Mouse (Mus musculus) adrenal gland, postnatal 10 days (tissue): ENCODE measurements around the gene Hist1h3d. TPM values are rescaled to one million over a fixed set of nuclear protein-coding genes. Genes with fewer than 3 reads are reported as not detected.
"Not testable (repeated sequence)": the region's sequence is repeated elsewhere in the genome, so short reads cannot be mapped to it uniquely, and the experiment has no call there.

Experiments used
- DNase-seq: peaks from one replicate; pipeline ENCODE4 v3.0.0; 2021; ENCODE audit warnings: mixed read lengths
- total RNA-seq, 2 experiments: library from RNA; stranded (reverse); gene quantifications; 2 replicates each; pipeline ENCODE4 v1.2.3; 2021

Gene Hist1h3d
- total RNA-seq, 2 experiments from 2014 or later: 38.0 to 43.5 TPM

DNA sequence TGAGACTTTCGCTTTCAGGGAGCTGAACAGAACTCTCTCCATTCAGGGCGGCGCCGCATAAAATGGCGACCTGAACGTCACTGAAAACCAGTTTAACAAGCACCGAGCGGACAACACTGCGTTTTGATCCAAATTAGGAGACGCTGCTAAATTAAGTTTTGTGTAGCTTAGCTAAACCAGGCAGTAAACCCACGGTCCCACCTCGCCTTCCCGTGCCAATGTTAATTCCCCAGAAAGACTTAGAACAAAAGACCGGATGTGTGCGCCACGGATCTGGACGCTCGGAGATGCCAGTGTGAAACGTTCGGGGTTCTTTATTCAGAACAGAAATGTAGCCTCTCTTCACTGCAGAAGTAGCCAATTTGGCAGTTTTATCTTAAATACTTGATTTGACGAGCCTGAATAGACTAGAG is 9.5 kb downstream of the Hist1h3d start:
- peak; percentile 76 for DNase-seq

DNA sequence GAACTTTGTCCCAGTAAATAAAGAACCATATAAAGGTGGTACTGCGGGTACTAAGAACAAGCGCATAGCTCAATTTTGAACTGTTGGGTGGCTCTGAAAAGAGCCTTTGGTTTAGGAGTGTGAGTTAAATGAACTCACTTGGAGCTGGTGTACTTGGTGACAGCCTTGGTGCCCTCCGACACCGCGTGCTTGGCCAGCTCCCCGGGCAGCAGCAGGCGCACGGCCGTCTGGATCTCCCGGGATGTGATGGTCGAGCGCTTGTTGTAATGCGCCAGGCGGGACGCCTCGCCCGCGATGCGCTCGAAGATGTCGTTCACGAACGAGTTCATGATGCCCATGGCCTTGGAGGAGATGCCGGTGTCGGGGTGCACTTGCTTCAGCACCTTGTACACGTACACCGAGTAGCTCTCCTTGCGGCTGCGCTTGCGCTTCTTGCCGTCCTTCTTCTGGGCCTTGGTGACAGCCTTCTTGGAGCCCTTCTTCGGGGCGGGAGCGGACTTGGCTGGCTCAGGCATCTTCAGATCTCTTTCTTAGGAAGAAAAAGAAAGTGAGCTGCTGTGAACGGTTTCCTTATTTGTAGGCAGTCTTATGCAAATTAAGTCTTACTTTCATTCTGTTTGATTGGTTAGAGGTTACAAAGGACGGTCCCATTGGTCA is 10.0 kb downstream of the Hist1h3d start:
- peak; percentile 64 for DNase-seq

DNA sequence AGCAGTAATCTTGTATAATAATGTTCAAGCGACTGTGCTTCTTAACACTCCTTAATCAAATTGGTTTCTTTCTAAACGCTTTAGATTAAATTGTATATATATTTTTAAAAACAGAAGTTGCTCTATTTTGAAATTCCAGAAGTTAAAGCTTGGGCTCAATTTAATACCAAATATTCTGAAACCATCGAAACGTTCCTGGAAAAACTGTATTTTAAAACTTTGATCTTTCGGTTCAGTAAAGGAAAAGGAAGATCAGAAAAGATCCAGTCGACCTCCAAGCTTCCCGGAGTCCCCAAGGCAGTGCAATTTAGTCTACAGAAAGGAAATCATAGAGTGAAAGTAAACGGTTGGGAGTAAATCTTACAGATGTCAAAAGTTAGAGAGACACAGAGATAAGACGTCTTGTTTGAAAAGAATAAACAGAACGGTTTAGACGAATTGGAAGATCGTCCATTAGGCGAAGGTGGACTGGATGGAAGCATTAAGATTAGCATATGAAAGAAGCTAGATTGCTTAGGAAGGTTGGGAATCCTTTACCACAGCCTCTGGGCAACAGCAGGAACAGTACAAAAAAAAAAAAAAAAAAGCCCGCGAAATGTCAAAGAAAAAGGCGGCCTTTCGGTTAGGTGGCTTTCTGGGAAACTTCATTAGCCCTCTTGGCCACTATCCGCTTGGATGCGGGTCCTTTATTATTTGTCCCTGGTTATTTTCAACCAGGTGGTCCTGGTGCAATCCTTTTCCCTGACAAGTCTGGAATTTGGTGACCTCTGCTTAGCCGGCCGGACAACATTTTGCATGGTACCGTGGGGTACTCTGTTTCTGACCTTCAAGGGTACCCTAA is 10.8 kb downstream of the Hist1h3d start:
- DNase-seq: no peak

DNA sequence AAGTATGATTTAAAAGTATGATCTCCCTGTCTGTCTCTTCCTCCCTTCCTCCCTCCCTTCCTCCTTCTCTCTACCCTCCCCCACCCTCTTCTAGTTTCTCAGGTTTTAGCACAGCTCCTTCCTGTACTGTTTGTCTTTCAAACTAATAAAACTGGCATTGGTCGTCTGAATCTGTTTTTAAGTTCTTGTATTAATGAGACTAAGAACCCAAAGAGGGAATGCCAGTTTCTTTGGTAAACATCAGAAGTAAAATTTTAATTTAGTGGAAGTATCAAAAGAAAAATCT is 11.3 kb downstream of the Hist1h3d start:
- no peak for DNase-seq

DNA sequence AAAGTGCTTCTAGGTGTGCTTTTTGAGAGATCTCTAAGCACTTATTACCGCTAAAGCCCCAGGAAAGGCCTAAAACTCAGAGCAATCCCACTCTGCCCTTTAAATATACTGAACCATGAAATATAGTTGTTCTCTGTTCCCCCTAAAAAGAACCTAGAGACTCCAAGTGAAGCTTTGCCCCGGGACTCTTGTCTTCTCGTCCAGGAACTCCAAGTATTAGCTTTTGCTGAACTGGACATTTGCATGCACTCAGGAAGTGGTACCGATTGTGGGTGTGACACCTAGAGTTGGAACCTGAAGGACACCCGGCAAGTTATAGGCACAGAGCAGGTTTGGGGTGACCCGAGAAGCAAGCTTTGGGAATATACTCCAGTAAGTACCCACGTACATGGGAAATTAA is 15.6 kb downstream of the Hist1h3d start:
- DNase-seq: no peak

DNA sequence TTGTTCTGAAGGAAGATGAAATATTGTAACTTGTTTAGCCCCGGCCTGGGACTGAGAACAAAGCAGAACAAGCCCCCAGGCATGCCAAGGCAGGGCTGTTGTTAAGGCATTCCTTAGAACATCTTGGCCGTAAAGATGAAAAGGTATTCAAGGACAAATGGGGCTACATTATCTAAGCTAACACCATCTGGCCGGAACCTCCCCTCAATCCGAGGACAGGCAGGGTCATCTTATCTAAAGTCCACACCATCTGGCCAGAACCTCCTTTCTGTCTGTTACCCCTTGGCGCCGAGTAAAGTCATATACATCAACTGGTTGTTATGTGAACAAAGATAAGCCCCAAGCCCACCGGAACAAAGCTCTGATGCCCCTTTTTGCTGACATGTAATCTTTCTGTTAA is 16.3 kb downstream of the Hist1h3d start:
- not testable (repeated sequence) for DNase-seq

DNA sequence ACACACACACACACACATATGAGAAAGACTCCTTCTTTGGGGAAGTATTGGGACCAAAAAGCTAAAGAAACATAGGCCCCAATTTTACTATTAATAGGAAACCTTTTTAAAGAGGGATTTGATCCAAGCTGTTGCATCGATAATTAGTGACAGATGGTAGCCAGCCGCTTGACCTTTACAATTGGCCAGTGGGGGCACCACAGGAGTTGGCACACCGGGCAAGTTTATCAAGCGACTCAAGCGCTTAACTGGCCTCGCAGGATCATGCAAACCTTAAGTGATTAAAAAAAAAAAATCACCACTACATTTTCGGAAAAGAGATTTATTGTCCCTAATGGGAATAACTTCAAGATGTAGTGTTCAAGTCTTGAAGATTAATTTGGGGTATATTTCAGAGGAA is 17.1 kb downstream of the Hist1h3d start:
- DNase-seq: no peak

DNA sequence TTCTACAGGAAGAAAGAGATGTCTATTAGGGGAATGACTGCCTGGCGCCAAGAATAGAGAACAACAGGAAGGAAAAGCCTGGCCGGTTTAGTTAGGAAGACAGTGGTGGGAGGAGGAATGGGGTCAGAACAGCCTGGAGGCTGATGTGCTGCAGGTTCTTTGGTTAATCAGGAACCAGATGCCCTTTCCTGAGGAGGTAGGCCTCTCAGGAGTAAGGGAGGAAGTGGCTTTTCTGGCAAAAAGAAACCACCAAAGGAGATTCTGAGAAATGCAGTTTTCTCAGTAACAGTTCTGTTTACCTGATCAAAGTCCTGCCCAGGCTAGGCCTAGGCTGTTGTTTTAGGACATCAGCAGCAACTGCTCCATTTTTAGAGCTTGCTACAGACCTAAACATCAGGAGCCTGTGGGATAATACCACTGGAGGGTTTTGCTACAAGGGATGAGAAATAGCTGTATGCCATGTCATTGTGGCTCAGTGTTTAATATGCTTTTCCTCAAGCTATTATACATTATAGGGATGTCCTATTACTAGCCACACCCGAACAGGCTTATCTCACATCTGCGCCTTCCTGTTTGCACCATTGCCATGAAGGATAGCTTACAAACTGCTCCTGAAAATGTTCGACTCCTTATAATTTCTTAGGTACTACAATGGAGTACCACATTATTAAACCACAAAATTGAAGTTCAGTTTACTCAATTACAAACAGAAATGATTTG is 17.6 kb downstream of the Hist1h3d start:
- no peak for DNase-seq

DNA sequence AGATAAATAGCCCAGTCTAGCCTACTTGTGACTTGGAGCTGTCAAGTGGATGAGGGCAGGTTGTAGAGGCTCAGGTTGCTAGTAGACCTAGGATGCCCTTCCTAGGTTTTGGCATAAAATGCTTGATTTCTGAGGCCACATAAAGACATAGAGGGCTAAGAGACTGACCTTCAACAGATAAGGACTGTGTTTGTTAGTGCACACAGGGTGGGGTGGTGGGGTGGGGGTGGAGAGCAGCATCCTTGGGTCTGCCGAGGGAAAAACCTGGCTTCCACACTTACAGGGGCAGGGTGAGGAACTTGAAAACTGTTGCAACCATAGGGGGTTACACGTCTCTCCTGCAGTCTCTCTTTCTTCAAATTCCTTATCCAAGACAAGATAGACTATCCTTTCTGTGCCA is 19.6 kb downstream of the Hist1h3d start:
- DNase-seq: no peak

DNA sequence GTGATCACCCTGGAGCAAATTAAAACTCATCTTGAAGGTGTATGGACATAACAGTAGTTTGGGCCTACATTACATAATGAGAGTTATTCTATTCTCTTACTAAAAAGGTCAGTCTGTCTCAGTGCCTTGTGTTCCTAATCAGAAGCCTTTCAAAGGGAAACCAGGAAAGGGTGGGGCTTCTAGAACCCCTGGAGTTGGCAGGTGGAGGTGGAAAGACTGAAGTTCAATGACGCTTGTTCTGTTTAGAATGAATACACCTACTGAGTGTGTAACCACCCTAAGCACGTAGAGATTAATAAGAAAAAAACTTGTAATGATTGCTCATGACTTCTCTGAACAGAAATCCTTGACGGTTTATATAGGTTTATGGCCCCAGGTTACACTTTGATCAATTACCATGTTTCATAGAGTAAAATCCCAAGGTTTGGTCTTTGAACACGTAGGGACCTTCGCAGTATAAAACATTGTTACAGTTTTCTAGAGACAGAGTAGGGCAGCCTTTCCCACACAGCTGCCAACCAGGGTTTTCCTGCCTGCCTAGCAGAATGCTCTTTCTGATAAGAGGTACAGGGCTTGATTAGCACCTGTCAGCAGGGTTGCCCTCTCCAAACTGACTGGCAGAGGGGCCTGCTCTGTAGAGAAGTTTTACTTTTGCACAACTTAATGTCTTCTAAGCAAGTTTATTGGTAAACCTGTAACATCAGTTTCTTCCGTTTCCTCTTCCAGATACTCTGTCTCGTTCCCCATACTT is 20.2 kb downstream of the Hist1h3d start:
- DNase-seq: no peak

DNA sequence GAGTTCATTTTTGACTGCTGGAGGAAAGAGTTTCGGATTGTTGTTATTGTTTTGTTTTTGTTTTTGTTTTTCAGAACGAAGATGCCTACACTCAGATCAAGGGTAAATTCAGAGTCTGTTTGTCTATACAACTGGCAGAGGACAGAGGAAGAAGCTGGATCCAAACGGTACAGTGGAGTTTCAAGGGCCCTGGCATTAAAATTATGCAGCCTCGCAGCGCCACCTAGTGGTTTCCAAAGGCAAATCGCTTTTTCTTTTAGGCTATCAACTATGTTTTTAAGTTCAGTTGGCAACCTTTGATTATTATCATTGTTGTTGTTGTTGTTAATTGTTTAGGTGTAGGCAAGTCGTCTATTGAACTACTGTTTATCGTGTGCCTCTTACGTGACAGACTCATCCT is 22.4 kb downstream of the Hist1h3d start:
- DNase-seq: peak; percentile 87

DNA sequence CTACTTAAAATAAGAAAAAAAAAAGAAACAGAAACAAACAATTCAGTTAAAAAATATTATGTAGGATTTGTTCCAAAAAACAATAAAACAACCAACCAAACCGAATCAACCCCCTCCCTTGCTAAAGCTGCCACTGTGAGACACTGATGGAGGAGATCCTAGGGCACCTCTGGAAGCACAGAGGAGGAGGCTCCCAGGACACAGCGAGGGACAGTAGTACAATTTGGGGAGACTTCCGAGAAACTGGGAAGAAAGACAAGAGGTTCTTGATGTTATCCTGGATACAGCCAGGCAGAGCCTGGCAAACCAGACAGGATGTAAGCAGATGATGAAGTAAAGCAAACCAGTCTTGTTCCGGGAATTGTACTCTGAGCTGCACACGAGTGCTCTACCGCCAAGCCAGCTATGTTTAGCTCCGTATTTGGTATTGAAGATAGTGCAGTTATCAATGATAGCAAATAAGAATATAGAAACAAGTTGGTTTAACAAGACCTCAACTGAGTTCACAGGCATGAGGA is 27.7 kb downstream of the Hist1h3d start:
- DNase-seq: no peak

DNA sequence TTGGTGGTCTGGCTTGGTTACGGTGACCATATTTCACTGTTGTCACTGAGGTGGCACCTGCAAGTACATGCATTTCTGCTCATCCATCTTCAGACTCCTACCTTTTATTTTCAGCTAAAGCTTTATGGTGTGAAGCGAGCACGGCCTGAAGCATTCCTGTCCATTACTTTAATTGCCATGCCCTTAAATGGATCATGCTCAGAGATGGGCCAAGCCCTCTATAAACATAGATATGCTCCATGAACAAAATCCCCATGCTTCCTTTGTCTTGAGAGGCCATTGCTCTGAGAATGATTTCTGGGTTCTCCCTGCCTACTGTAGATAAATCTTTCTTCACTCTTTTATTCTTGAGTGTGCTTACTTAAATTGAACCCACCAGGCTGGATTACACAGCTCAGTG is 28.9 kb downstream of the Hist1h3d start:
- DNase-seq: no peak

DNA sequence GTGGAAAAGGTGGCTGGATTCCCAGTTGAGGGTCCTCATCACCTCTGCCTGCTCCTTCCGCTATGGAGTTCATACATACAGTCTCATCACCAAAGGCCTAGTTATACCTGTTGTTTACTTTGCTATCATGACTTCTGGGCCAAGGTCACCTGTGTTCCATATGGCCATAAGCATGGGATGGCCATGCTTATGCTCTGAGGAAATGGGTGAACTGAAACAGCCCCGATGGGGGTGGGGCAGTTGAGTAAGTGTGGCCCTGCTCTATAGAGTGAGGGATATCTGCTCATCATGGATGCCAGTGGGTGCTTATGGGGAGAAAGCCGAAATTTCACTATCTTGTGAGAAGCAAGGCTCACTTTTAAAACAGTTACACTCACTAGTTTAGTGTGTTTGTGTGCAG is 29.5 kb downstream of the Hist1h3d start:
- no peak for DNase-seq

DNA sequence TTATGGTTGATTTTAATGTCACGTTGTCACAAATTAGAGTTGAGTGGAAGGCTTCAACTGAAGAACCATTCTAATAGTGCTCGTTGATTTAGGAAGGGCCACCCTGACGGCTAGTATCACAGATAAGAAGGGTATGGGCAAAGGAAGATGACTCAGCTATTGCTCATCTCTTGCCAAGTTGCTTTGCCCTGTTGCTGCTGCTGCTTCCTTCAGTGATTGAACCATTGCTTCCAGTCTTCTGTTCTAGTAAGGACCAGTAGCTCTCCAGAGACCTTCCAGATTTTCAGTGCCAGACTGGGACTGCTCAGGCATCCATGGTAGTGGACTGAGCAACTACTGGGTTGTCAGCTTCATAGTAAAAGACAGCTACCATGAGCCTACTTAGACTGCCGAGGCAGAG is 33.6 kb downstream of the Hist1h3d start:
- no peak for DNase-seq

DNA sequence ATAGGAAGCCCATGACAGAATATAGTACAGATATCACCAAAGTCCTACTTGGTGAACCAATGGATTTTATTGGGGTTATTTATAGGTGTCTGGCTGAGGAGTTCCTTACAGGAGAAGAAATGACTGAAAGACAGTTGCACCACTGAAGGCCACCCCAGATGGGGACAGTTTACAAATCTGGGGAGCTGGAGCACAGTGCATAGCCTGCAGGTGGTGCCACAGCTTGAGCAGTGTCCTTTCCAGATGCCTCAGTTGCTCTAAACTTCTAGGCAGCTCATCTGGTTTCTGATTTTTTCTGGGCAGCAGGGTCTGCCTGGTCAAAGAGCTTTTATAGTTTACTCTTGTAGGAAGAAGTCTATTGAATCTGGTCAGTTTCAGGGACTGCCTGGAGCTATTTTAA is 34.3 kb downstream of the Hist1h3d start:
- DNase-seq: no peak

DNA sequence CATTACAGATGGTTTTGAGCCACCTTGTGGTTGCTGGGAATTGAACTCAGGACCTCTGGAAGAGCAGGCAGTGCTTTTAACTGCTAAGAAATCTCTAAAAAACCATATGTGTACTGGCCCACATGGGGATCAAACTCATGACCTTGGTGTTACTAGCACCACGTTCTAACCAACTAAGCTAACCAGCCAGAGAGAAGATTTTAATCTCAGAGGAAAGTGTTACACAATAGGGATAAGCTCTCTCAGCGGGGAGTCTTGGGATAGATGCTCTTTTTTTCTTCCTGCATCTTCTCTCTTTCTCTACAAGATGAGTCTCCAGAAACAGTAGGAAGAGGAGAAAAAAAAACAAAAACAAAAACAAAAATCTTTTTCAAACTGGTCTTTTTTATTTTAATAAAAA is 34.8 kb downstream of the Hist1h3d start:
- no peak for DNase-seq

DNA sequence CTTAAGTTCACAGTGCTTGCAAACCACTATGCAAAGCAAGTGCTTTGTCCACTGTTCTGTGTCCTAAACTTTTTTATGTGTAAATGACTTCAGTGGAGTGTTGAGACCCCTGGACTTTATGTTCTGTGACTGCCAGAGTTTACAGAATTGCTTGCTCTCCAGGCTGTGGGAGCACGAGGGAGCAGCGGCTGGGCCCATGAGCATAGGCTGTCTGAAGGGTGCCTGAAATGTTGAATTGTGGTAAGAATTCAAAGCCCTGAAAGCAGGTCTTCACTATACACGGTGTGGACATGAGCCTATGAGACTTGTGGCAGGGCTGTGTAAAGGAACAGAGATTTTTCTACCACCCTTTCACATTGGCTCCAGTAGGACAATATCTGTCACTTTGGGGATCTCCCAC is 36.1 kb downstream of the Hist1h3d start:
- no peak for DNase-seq

DNA sequence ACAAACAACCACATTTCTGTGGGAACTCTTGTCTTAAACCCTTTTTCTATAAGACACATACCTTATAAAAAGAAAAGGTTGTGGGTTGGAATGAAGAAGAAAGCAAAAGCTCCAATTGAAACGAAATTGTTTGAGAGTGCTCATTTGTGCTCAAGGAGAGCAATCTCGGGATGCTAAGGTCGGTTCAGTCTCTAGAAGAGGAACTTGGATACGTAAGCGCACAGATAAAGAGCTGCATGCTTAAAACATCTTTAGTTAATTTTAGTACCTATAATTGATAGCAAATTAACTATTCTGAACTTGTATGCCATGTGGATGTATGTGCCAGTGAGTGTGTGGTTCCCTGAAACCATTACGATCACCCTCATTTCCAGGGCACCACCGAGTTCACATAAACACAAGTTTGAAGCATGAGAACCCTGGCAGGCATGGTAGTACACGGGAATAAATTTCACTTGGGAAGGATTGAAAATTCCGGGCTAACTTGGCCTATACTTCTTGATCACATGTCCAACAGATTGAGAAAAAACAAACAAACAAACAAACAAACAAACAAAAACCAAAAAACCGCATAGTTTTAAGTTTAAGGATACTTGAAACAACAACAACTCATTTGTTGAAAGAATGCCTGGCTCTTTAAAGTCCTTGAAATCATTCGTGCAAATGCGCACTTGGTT is 44.6 kb downstream of the Hist1h3d start:
- no peak for DNase-seq

DNA sequence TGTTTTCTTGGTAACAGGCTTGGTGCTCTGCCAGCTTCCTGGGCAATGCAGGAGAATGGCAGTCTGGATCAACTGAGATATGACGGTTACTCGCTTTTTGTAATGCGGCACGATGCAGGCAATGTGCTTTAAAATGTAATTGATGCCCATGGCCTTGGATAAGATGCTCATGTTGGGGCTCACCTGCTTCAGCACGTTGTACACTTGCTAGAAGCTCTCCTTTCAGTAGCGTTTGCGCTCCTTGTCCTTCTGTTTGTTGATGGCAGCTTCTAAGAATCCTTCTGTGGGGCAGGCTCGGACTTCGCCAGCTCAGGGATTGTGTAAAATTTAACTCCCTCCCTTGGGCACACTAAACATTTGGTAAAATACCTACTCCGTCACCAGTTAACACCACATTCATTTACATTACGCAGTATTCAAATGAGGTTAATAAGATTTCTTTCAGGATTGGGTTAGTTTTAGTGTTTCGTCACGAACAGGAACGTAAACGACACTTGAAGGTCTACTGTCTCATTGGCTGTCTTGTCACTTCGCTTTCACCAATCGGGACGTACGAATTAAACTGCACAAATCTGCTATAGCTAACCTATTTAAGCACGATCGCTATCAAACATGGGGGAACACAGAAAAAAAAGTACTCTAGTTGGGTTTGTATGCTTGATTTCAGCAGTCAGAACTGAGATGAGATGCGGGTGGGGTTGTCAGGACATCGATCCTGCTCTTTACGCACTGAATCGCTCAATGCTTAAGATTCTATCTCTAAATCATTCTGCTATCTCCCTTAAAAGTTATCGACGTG is 45.4 kb downstream of the Hist1h3d start, which contains the start of gene Hist1h2be:
Gene Hist1h2be, minus strand, starts transcription at position 392 of the 799 bp plus-strand sequence.
- peak; percentile 79 for DNase-seq
